Mouse (Mus musculus) limb, embryonic 14.5 days (tissue): ENCODE results near the gene 4930548H24Rik. TPM values are rescaled to one million over a fixed set of nuclear protein-coding genes. Genes with fewer than 3 reads are reported as not detected.

ENCODE experiments used
- ATAC-seq: fragments of 200-750 bp; cut with Nextera tagmentation; 2 replicates; pipeline ENCODE4 v1.8.0; 2017; ENCODE audit warnings: low read depth, moderate number of reproducible peaks, moderate TSS enrichment; ENCODE audit not compliant: low FRiP score
- DNase-seq: peaks from one replicate; pipeline ENCODE4 v3.0.0-alpha.2; 2015; ENCODE audit warnings: low spot score
- H3K27ac ChIP-seq: fragments of 300-500 bp; sonication (generic); replicated peaks from 2 replicates; pipeline ENCODE4 v1.5.1; 2014; ENCODE audit warnings: low read depth, mild to moderate bottlenecking, low read length, moderate library complexity, mixed read lengths
- H3K27me3 ChIP-seq: fragments of 300-500 bp; sonication (generic); 2 replicates; pipeline ENCODE4 v1.6.1; 2014; ENCODE audit warnings: low read length, mixed read lengths; ENCODE audit not compliant: control insufficient read depth, insufficient read depth
- H3K36me3 ChIP-seq: fragments of 300-500 bp; sonication (generic); 2 replicates; pipeline ENCODE4 v1.6.1; 2014; ENCODE audit warnings: mild to moderate bottlenecking, low read length, moderate library complexity, mixed read lengths; ENCODE audit not compliant: control insufficient read depth, insufficient read depth
- H3K4me1 ChIP-seq: fragments of 300-500 bp; sonication (generic); 2 replicates; pipeline ENCODE4 v1.6.1; 2014; ENCODE audit warnings: antibody characterized with exemption, low read length, mixed read lengths; ENCODE audit not compliant: control insufficient read depth, insufficient read depth
- H3K4me2 ChIP-seq: fragments of 300-500 bp; sonication (generic); replicated peaks from 2 replicates; pipeline ENCODE4 v1.6.1; 2014; ENCODE audit warnings: low read depth, mild to moderate bottlenecking, low read length, moderate library complexity; ENCODE audit not compliant: severe bottlenecking
- H3K4me3 ChIP-seq: fragments of 300-500 bp; sonication (generic); replicated peaks from 2 replicates; pipeline ENCODE4 v1.5.1; 2014; ENCODE audit warnings: low read length
- H3K9ac ChIP-seq: fragments of 300-500 bp; sonication (generic); 2 replicates; pipeline ENCODE4 v1.6.1; 2014; ENCODE audit warnings: mild to moderate bottlenecking, low read depth, low read length, moderate library complexity; ENCODE audit not compliant: severe bottlenecking
- H3K9me3 ChIP-seq: fragments of 300-500 bp; sonication (generic); 2 replicates; pipeline ENCODE4 v1.6.1; 2016; ENCODE audit warnings: low read length; ENCODE audit not compliant: control insufficient read depth
- POLR2A ChIP-seq: fragments of 200-500 bp; IDR thresholded peaks from 2 replicates; pipeline ENCODE4 v1.8.0; 2012; ENCODE audit warnings: inconsistent platforms, mild to moderate bottlenecking, moderate library complexity, borderline replicate concordance; ENCODE audit not compliant: insufficient read depth, insufficient read length; ENCODE audit errors: extremely low read depth
- WGBS: fragments of 180-500 bp; shearing (Covaris S2); extraction: QIAGEN DNeasy Blood & Tissue Kit; methylation state at CpG from one replicate; pipeline ENCODE4 v1.1.7; 2014; 5-methylcytosine and 5-hydroxymethylcytosine counted together
- polyA plus RNA-seq, 2 experiments: library from polyadenylated mRNA; depleted of rRNA in 1 of 2; stranded (reverse) in 1 of 2; unstranded in 1 of 2; fragments of >200 nt; fragmentation: Nextera tagmentation in 1 of 2; extraction: Ambion mirVana in 1 of 2; gene quantifications; 2 replicates each; pipeline versions ENCODE4 v1.2.1 to v1.2.3; 2012 to 2014

Gene 4930548H24Rik
- polyA plus RNA-seq, 2 experiments: 0.06 TPM; not detected in 1

DNA sequence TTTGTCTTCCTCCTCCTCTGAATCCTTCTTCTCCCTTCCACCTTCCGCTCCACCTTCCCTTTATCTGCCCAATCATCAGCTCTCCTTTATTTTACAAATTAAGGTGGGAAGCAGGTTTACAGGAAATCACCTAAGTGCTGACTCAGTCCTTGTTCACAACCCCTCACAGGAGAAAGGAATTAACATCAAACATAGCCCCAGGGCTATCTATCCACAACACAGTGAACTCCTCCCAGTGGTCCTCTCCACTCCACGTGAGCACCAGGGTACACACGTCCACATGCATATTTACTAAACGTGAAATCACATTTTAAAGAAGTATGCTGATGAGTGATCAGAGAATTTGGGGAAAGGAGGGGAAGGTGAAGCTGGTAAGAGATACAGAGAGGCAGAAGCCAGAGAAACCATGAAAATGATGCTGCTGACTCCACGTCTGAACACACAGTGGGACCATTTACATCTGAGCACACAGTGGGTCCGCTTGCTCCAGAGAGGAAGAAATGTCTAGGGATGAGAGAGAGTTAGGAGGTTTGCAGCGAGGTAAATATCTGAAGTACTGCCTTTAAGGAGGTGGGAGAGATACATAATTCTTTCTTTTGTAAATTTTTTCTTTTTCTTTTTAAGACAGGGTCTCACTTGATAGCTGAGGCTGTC, 3.7 kb downstream of the 4930548H24Rik start:
- WGBS: 58% methylated on average over 7 of the region's 7 CpGs
- no peak overlapping the region for H3K4me3 ChIP-seq

DNA sequence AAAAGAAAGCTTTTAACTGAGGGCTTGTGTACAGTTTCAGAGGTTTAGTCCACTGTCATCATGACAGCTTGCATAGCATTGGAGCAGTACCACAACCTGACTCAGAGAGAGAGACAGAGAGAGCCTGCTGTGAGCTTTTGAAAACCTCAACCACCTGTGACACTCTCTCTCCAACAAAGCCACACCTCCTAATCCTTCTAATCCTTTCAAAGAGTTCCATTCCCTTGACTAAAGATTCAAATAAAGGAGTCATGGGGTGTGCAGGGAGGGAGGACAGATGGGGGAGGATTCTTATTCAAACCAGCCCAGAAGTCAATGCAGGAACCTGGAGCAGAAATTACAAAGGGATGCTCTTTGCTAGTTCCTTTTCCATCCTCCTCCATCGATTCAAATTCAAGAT, 6.5 kb downstream of the 4930548H24Rik start:
- Histone ChIP-seq H3K9me3 (no peaks in the 10 kb centered on the region), H3K4me1 (peaks cover 5% of the 10 kb centered on the region), H3K9ac (no peak overlapping the region), H3K4me2 (no peak overlapping the region), H3K27ac (no peak overlapping the region), H3K36me3 (peaks cover 11% of the 10 kb centered on the region), H3K27me3 (no peaks in the 10 kb centered on the region), H3K4me3 (no peak overlapping the region)
- no peak for TF ChIP-seq POLR2A
- ATAC-seq (no peak), DNase-seq (no peak)
- 75% methylated on average over 1 of the region's 1 CpGs for WGBS

More for the DNA sequence above, 3.7 kb downstream of the 4930548H24Rik start:
- no peaks in the 10 kb centered on the region for H3K4me1 ChIP-seq
- H3K27ac ChIP-seq: no peak overlapping the region
- H3K9ac ChIP-seq: no peak overlapping the region
- DNase-seq (no peak), ATAC-seq (no peak)
- H3K4me2 ChIP-seq: no peak overlapping the region
- no peak for TF ChIP-seq POLR2A
- no peaks in the 10 kb centered on the region for H3K27me3 ChIP-seq
- H3K36me3 ChIP-seq: no peaks in the 10 kb centered on the region
- H3K9me3 ChIP-seq: no peaks in the 10 kb centered on the region

DNA sequence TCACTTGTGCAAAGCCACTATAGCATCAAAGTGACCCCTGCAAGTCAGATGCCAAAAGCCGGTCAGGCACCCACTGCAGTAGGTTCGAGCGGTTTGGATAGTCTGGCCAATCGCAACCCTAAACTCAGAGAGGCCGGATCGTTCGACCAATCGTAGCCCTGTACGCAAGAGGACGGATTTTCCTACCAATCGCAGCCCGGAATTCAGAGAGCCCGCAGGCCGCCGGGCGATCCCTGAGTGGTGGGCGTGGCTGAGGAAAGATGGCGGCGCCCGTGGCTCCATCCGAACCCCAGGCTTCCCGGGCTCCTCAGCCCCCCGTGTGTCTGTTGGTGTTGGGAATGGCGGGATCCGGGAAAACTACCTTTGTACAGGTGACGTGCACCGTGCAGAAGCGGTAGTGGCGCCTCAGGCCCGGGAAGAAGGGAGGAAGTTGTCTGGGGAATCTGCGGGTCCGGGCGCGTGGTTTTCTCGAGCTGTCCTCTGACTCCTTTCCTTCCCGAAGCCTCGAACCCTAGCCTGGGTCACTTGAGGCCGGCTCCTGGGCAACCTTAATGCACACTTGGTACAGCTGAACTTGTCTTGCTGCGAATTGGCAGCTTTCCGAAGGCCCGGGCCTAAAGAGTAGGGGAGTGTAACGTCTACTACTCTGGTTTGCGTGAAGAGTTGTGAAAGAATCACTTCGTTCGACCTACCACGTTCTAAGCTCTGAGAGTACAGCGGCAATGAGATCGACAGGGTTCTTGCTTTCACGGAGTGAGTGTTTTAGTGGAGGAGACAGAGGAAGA, 9.2 kb downstream of the 4930548H24Rik start, which contains the start of gene Gpn1:
TSS of gene Gpn1 (plus strand) at position 229 of the 785 bp plus-strand sequence.
- Histone ChIP-seq H3K27me3 (no peaks in the 10 kb centered on the region), H3K36me3 (peaks cover 37% of the 10 kb centered on the region), H3K9me3 (no peaks in the 10 kb centered on the region), H3K4me1 (peaks cover 5% of the 10 kb centered on the region), H3K4me3 (peak within 1 kb of the TSS; percentile 90), H3K9ac (peak within 1 kb of the TSS; percentile 74), H3K27ac (no peak within 1 kb of the TSS), H3K4me2 (peak within 1 kb of the TSS; percentile 79)
- DNase-seq (peak; percentile 95), ATAC-seq (peak; percentile 100)
- WGBS: under 1% methylated on average over 49 of the region's 49 CpGs
- peak; percentile 58; the same call in 1 of the 2 replicates for TF ChIP-seq POLR2A

DNA sequence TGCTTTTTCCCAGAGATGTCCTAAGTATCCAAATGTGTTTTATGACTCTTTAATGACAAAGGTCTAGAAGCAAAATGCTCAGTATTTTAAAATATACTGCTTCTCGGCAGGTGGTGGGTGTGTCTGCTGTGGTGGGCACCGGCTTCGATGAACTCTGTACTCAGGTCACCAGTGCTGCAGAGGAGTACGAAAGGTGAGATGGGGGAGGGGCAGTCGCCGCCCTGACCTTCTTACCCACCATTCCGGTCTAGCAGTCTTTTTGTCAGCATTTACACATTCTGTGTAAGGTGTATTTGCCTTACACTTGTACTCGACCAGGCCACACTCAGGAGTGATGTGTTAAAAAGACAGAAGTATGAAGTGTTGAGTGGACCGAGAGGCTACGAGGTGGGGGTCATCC, 19.3 kb downstream of the 4930548H24Rik start:
- Histone ChIP-seq H3K9ac (no peak overlapping the region), H3K27ac (no peak overlapping the region), H3K4me1 (no peaks in the 10 kb centered on the region), H3K4me2 (no peak overlapping the region), H3K4me3 (no peak overlapping the region), H3K36me3 (peaks cover 88% of the 10 kb centered on the region), H3K9me3 (no peaks in the 10 kb centered on the region), H3K27me3 (no peaks in the 10 kb centered on the region)
- TF ChIP-seq POLR2A: no peak
- ATAC-seq: no peak
- 89% methylated on average over 10 of the region's 10 CpGs for WGBS
- DNase-seq: no peak

- H3K27ac ChIP-seq: no peak overlapping the region
- no peaks in the 10 kb centered on the region for H3K9me3 ChIP-seq
- no peak for TF ChIP-seq POLR2A
- no peak for DNase-seq
- peaks cover 92% of the 10 kb centered on the region for H3K36me3 ChIP-seq
- ATAC-seq: no peak
- H3K9ac ChIP-seq: no peak overlapping the region
- H3K4me3 ChIP-seq: no peak overlapping the region
- H3K27me3 ChIP-seq: no peaks in the 10 kb centered on the region
- no peaks in the 10 kb centered on the region for H3K4me1 ChIP-seq
- WGBS: 94% methylated on average over 1 of the region's 1 CpGs
- H3K4me2 ChIP-seq: no peak overlapping the region
Measured at GRCm38 (mm10) chr5:31512481-31512880, 26.9 kb downstream of the 4930548H24Rik start.
